Mouse (Mus musculus) c-Kit-positive CD71-positive TER-119-negative erythroid progenitor cells, embryonic 14.5 days (primary cell): ENCODE measurements around the gene Mogs.

Experiments used
- DNase-seq: peaks from one replicate; pipeline ENCODE4 v3.0.0-alpha.2; 2013; ENCODE audit warnings: low read depth

Mogs gene

DNA sequence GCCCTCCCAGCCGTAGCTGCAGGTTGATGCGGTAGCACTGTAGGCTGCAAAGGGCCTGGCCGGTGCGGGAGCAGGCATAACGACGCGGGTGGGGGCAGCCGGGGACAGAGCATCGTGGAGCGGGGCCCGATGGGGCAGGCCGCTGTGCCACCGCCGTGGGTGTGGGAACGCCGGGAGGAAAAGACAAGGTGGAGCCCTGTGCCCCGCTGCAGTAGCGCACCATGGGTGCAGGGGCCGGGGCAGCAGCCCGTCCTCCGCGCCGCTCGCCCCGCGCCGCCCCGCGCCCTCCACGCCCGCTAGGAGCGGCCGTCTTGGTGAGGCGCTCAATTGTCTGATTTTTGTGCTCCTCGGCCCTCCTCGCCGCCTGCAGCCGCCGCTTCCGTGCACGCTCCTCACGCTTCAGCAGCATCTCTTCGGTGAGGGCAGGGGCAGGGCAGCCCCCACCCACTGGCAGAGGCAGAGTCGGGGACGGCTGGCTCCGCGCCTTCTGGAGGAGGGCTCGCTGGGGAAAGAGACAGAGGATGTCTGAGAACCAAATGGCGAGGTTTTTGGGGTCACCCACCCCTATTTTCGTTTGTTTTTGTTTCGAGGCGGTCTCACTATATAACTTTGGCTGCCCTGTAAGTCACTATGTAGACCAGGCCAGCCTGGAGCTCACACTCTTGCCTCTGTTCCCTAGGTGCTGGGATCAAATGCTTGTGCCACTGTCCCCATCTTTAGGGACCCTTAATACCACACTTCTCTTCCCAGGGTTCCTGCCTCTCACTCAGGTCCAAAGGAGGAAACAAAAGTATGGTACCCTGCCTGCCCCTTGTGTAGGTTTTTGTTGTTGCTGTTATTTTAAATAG, 6.8 kb downstream of the Mogs start:
- DNase-seq: no peak

DNA sequence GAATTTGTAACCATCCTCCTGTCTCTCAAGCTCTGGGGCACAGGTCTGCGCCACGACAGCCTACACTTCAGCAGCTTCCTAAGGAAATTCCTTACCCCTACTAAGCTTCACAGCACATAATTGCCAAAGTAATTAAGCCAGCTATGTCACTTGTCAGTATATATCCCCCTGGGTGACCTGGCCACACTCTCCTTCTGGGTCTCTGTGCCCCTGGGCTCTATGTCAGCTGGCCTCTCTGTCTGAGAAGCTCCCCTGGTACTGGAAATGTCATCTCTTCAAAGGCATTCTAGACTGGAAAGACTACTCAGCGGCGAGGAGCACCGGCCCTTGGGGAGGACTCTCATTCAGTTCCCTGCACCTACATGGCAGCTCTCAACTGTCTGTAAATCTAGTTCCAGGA, 7.7 kb downstream of the Mogs start:
- DNase-seq: no peak

DNA sequence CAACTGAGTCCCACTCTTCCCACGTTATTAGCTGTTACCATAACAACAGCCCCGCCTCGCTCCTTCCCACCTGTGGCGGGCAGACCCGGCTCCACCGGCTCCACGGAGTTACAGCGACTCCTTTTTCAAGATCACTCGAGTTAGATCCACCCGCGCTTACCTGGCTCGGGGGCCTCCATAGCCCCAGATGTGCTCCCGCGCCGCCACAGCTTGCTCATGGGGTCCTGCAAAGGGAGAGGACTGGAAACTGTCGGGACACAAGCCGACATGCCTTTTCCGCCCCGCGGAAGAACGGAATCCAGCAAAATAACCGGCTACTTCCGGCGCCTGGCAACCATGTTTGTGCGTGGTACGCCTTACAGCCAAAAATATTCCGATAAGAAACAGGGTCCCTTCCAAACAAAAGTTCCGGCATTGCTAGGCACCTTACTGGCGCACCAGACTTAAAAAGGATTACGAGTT, 9.6 kb downstream of the Mogs start:
- DNase-seq: peak; percentile 96

DNA sequence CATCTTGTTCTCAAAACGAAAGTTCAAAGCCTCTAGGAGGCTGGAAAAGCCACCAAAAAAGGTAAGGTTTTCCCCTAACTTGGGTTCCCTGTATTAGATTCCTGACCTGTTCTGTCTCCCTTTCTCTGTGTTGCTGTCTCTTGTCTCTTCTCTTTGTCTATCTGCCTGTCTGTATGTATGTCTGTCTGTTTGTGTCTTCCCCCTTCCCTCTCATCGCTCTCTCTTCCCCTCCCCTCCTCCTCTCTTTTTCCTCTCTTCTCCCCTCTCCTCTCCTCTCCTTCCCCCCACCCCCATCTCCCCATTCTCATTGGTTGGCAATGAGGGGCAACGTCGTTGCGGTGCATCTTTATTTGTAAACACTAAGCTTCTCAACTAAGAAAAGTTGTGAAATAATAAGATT, 10.0 kb downstream of the Mogs start, which contains the start of gene Ino80b:
Gene Ino80b, minus strand, starts transcription at position 101 of the 400 bp plus-strand sequence.
- DNase-seq: no peak

DNA sequence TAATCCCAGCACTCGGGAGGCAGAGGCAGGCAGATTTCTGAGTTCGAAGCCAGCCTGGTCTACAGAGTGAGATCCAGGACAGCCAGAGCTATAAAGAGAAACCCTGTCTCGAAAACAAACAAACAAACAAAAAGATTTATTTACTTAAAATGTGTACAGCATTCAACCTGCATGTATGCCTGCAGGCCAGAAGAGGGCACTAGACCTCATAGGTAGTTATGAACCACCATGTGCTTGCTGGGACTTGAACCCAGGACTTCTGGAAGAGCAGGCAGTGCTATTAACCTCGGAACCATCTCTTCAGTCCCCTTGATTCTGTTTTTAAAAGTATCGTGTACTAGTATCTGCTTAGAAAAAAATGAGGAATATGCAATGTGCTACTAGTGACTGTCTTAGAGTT, 12.1 kb downstream of the Mogs start:
- DNase-seq: no peak

DNA sequence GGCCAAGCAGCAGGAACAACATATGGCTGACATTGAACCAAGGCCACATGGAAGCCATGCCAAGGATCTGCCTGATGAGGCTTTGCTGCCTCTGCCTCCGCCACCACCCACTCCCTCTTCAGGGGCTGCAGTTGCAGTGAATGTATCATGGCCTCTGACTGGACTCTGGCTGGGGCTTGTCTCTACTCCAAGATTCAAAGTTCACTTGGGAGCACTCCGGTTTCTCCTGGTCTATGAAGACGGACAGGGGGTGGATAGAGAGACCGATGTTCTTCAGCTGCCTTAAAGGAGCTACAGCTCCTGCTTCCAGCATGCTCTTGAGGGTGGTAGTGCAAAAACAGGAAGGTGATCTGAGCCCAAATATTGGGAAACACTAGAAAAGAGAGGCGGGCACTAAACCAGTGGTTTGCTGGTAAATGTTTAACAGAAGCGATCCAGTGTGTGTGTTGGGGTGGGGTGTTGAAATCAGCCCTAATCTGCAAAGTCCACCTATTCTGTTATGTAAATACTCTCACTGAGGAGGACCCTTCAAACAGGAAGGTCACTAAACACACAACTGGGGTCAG, 16.3 kb downstream of the Mogs start:
- no peak for DNase-seq

DNA sequence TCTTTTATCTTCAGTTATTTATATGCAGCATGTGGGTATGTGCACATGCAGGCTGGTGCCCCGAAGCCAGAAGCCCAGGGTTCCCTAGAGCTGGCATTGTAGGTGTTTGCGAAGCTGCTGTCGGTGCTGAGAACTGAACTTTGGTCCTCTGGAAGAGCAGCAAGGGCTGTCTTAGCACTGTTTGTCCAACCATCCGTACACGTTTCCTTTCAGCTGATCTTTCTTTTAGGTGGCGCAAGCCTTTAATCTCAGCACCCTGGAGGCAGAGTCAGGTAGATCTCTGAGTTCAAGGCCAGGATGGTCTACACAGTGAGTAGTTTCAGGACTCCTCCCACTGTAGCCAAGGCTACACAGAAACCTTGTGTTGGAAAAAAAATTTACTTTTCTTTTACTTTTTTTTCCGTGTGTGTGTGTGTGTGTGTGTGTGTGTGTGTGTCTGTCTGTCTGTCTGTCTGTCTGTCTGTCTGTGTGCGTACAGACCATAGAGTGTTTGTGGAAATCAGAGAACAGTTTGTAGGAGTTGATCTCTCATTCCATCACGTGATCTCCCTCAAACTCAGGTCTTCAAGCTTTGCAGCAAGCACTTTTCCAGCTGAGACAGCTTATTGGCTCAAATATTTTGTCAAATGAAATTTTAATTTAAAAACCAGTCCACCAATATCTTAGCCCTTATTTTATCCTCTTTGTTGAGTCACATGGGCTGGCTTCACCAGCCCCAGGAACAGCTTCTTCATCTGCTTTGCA, 17.1 kb downstream of the Mogs start:
- DNase-seq: no peak

DNA sequence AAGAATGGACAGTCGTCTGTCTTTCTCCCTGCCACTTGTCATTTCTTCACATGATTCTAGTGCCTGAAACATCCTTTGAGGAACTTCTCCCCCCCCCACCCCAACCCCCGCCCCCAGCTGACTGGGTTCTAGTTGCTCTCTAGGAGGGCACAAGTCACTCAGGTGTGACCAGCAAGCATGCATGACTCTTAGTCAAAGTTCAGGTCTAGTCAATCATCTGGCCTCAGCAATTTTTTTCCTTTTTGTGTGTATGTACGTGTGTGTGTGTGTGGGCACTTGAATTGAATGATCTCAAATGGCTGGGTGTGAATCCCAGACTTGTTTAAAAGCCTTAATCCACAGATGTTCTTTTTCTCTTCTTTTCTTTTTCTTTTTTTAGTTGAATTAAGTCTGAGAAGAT, 18.9 kb downstream of the Mogs start:
- DNase-seq: no peak

DNA sequence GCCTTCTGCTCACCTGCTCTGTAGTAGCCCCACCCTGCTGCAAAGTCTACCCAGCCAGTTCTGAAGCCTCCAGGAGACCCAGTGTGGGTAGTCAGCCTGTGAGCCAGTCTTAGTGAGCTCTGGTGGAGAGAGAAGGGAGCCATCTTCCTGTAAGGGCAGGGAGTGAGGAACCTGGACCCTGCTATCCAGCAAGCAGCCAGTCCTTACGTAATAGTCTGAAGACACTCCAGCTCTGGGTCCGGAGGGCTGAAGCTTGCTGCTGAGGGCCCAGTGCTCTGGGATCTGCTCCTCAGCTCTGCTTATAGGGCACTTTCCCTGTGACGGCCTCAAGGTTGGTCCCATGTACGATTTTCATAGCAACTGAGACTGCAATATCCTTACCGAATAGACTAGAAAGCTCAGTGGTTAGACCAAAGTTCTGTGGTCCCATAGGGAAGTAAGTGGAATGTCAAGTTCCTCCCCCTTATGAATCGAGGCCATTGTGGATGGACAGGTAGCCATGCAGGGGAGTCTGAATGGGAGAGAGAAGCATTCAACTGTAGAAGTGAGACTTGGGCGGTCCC, 19.7 kb downstream of the Mogs start, which contains the start of gene Rtkn:
Gene Rtkn, plus strand, starts transcription at position 513 of the 563 bp plus-strand sequence.
- no peak for DNase-seq

DNA sequence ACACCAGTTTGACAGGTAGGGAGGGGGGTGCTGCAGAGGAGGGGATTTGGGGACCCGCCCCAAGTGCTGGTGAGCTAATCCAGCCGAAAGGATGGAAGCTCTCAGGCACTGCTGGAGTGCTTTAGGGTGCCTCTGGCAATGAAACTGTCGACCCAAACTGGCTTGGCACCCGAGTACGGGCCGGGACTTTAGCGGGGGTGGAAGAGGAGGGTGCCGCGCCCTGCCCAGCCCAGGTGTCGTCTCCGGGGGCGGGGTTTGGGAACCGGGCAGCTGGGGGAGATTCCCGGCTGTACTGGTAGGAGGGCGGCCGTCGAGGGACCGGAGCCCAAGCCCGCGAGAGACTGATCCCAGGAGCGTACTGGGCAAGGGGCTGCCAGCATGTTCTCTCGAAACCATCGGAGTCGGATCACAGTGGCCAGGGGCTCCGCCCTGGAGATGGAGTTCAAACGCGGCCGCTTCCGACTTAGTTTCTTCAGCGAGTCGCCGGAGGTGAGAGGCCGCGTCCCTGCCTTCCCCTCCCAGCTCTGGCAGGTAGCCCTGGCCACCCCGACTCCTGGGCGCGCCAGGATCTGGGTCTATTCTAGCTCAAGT, 20.4 kb downstream of the Mogs start:
- DNase-seq: no peak

DNA sequence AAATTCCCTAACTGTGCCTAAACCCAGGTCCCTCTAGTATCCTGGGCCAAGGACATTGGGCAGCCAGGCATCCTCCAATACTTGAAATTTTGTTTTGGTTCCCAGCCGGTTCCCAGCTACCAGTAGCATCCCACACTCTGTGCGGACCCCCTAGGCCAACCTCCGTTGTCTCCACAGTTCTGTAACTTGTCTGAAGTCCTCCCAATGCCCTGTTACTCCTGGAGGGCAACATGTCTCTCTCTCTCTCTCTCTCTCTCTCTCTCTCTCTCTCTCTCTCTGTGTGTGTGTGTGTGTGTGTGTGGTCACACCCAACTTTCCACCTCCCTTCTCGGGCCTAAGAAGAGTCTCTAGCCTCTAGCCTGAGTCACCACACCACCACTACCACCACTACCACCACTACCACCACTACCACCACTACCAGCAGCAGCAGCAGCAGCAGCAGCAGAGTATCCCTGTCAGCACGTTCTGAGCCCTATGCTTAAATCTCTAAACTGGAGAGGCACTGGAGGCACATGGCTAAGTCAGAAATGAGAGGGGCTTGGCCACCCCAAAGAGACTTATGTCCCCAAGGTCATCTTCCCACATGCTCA, 21.1 kb downstream of the Mogs start:
- no peak for DNase-seq

DNA sequence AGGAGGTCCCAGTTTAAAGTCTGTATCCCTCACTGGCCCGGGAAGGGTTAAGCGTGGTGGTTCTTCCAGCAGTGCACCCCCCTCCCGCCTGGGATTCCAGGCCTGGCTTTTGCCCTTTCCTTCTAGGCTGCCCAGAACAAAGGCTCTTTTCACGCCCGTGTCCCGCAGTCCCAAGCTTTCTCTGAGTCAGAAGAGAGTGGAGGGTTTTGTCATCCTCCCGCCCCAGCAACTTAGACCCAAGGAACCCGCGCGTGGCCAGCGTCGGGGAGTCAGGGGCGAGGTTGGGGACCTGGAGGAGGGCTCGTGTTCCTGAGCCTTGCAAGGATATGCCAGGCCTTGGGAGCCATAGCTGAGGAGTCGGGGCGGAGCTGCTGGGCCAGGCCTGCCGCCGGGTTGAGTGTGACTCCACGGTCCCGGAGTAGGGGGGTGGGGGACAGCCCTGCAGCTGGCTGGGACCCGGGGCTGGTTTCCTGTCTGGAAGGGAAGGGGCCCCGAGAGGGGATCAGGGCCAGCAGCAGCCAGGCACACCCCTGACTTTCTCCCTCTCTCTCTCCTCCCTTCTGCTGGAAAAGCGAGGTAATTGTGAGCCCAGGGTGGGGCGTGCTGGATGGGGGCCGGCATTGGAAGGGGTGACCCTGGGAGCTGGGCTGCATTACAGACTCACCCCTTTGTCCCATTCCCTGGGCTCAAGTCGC, 21.7 kb downstream of the Mogs start:
- no peak for DNase-seq

DNA sequence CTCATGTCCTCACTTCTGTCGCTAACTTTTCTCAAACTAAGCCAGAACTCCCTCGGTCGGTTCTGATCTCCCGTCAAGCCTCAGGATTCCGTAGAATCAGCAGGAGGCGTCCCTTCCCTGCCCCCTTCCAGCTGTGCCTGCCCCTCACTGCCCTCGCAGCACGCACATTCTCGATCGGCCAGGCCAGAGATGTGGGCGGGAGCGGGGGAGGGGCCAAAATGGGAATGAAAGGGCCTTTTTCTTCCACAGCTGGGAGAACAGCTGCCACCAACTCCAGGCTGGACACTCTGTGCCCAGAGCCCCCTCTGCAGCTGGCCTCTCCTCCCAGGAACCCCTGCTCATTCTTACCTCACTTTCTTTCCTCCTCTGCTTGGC, 22.3 kb downstream of the Mogs start:
- DNase-seq: no peak

DNA sequence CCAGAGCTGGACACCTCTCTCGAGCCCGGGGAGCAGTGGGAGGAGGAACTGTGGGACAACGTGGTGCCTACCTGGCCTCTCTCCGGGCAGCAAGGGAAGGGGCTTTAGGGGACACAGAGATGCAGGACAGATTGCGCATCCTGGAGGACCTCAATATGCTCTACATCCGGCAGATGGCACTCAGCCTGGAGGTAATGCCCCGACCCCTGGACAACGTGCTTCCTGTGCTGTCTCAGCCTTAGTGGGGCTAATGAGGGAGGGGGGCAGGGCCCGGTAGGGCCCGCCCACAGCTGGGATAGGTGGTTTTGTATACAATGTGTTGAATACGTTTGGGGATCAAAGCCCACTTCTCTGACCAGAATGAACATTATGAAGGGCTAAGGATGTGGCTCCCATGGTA, 22.8 kb downstream of the Mogs start:
- DNase-seq: no peak

DNA sequence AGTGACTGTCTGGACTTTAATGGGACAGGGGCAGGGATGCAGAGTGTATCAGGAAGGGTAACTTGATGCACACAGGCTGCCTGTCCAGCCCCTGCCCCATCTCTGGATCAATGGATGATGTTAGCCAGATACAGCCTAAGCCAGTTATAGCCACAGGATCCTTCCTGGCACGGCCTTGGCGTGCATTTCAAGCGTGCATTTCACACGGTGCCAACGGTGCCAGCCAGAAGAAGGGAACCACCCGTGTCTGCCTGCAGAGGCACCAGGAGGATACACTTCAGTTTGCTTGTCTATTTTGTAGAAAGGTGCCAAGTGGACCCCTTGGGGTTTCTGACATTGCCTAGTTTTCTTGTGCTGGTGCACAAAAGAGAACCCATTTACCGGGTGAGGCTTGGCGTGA, 24.7 kb downstream of the Mogs start:
- DNase-seq: no peak

DNA sequence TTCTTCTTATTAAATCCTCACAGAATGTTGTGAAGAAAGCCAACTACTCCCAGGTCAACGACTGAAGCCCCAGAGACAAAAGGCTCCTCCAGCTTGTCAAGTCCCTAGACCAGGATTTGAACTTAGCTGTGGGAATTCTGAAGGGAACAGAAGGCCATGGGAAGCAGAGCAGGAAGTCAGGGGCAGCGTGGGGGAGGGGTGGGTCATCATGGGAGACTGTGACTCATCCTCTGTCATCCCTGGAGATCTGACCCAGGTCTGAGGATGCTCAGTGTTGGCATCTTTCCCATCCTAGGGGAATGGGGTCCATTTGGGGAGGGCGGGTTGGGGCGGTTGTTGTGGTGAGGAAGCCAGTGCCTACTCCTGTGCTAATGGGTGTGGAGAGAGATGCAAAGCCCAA, 26.3 kb downstream of the Mogs start:
- DNase-seq: no peak

DNA sequence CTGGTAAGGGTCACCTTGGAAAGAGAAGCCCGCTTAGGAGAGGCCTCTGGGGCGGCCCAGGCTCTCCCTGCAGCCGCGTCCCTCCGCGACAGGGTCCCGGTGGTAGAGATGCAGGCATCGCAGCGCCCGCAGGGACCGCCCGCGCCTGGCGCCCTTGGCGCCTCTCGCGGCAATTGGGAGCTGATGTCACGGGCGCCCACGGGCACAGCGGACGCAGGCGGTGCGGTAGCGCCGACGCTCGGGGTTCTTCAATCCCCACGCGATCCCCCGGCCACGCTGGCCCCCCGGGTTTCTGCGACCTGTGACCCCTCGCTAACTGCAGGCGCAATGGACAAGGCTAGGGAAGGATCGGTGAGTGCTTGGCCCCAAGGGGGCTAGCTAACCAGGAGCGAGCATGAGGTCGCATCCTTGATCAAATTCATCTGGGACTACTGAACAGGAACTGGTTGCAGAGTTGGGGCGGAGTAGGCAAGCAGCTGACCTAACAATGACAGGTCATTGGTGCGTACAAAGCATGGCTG, 27.0 kb downstream of the Mogs start:
- DNase-seq: no peak

DNA sequence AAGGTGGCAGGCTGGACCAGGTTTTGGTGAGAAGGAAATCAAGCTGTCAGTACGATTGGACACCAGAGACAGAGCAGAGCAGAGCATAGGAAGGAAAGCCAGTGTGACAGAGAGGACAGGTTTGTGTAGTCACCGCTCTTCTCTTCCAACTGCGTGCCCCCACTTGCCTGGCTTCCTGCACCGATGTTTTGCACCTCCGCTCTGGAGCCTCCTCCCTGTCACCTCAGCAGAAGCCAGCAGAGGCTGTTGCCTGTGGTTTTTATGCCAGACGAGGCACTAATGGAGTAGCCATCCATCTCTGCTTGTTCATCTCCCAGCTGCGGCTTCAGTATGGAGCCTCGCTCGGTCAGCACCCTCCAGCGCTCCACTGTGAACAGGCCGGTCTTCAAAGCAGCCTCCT, 27.6 kb downstream of the Mogs start:
- DNase-seq: no peak

DNA sequence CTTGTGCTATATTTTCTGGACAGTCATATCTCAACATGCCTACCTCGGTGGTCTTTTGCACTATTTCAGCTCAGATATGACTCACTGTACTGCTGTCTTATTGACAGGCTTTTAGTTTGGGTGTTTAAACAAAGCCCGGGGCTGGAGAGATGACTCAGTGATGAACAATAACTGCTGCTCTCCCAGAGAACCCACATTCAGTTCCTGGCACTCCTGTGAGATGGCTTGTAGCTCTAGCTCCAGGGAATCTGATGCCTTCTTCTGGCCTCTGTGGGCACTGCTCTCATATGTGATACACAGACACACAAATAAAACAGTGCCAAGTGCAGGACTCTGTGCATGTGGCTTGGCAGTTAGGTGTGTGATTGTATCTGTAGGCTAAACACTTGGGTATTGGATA, 29.9 kb downstream of the Mogs start:
- no peak for DNase-seq

DNA sequence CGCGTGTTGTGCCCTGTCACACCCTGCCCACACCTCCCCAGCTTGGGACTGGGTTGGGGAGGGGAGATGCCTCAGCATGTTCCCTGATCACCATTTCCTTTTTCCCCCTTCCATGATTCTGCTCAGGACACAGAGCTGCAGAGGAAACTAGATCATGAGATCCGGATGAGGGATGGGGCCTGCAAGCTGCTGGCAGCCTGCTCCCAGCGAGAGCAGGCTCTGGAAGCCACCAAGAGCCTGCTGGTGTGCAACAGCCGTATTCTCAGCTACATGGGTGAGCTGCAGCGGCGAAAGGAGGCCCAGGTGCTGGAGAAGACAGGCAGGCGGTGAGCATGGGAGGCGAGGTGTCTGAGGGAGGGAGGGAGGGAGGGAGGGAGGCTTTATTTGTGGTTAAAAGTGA, 30.5 kb downstream of the Mogs start:
- DNase-seq: no peak

DNA sequence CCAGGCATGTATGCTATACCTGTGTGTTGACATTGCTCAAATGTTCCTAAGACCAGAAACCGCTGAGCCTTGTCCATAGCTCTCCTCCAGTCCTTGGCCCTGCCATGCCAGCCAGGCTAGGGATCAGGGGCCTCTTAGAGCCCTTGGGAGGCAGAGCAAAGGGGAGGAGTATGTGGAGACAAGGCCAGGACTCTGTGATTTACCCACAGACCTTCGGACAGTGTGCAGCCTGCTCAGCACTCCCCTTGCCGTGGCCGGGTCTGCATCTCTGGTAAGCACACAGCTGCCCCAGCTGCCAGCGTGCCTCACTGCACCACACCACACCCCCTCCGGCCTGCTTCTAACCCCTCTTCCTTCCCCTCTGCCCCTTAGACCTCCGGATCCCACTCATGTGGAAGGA, 32.0 kb downstream of the Mogs start:
- no peak for DNase-seq
